Mouse (Mus musculus) kidney, embryonic 14.5 days (tissue): ENCODE data around the gene Src. TPM values are rescaled to one million over a fixed set of nuclear protein-coding genes. Genes with fewer than 3 reads are reported as not detected.

Experiments used
- ATAC-seq: fragments of 200-750 bp; cut with Nextera tagmentation; 2 replicates; pipeline ENCODE4 v1.8.0; 2017; ENCODE audit warnings: moderate number of reproducible peaks, mild to moderate bottlenecking, moderate TSS enrichment, moderate library complexity; ENCODE audit not compliant: low FRiP score, low TSS enrichment
- H3K27ac ChIP-seq: fragments of 300-500 bp; sonication (generic); 2 replicates; pipeline ENCODE4 v1.5.1; 2014; ENCODE audit warnings: low read depth, mild to moderate bottlenecking, low read length, moderate library complexity, mixed read lengths
- H3K27me3 ChIP-seq: fragments of 300-500 bp; sonication (generic); 2 replicates; pipeline ENCODE4 v1.6.1; 2014; ENCODE audit warnings: mild to moderate bottlenecking, low read length; ENCODE audit not compliant: control insufficient read depth, insufficient read depth
- H3K36me3 ChIP-seq: fragments of 300-500 bp; sonication (generic); 2 replicates; pipeline ENCODE4 v1.6.1; 2014; ENCODE audit warnings: low read length, mixed read lengths; ENCODE audit not compliant: control insufficient read depth, insufficient read depth
- H3K4me1 ChIP-seq: fragments of 300-500 bp; sonication (generic); 2 replicates; pipeline ENCODE4 v1.6.1; 2014; ENCODE audit warnings: low read length, mixed read lengths; ENCODE audit not compliant: control insufficient read depth, insufficient read depth
- H3K4me2 ChIP-seq: fragments of 300-500 bp; sonication (generic); replicated peaks from 2 replicates; pipeline ENCODE4 v1.6.1; 2014; ENCODE audit warnings: low read depth, mild to moderate bottlenecking, low read length
- H3K4me3 ChIP-seq: fragments of 300-500 bp; sonication (generic); 2 replicates; pipeline ENCODE4 v1.5.1; 2014; ENCODE audit warnings: mild to moderate bottlenecking, low read length
- H3K9ac ChIP-seq: fragments of 300-500 bp; sonication (generic); 2 replicates; pipeline ENCODE4 v1.6.1; 2014; ENCODE audit warnings: low read depth, mild to moderate bottlenecking, low read length, moderate library complexity
- H3K9me3 ChIP-seq: fragments of 300-500 bp; sonication (generic); 2 replicates; pipeline ENCODE4 v1.6.1; 2016; ENCODE audit warnings: low read length; ENCODE audit not compliant: control insufficient read depth
- WGBS: fragments of 180-500 bp; shearing (Covaris S2); extraction: QIAGEN DNeasy Blood & Tissue Kit; methylation state at CpG from one replicate; pipeline ENCODE4 v1.1.7; 2014; 5-methylcytosine and 5-hydroxymethylcytosine counted together
- polyA plus RNA-seq: library from polyadenylated mRNA; unstranded; fragments of >200 nt; fragmentation: Nextera tagmentation; extraction: Ambion mirVana; gene quantifications from 2 replicates; pipeline ENCODE4 v1.2.1, GENCODE M21; 2014

Gene Src
- polyA plus RNA-seq, 1 experiment from 2014 or later, result 13.5 TPM

- Histone ChIP-seq H3K27me3 (no peaks in the 10 kb centered on the region), H3K4me2 (no peak overlapping the region), H3K9ac (peak overlapping the region; percentile 14), H3K9me3 (no peaks in the 10 kb centered on the region), H3K4me1 (peaks cover 45% of the 10 kb centered on the region), H3K4me3 (no peak overlapping the region), H3K36me3 (peaks cover 58% of the 10 kb centered on the region), H3K27ac (peak overlapping the region; percentile 93)
- WGBS, result 41% methylated on average over 20 of the region's 20 CpGs
- ATAC-seq, result 0 out of 2 replicates have a peak, but pooled peaks have one; percentile 2
These were observed 44.8 kb downstream of the Src start for GRCm38 (mm10) chr2:157462776-157463710.

DNA sequence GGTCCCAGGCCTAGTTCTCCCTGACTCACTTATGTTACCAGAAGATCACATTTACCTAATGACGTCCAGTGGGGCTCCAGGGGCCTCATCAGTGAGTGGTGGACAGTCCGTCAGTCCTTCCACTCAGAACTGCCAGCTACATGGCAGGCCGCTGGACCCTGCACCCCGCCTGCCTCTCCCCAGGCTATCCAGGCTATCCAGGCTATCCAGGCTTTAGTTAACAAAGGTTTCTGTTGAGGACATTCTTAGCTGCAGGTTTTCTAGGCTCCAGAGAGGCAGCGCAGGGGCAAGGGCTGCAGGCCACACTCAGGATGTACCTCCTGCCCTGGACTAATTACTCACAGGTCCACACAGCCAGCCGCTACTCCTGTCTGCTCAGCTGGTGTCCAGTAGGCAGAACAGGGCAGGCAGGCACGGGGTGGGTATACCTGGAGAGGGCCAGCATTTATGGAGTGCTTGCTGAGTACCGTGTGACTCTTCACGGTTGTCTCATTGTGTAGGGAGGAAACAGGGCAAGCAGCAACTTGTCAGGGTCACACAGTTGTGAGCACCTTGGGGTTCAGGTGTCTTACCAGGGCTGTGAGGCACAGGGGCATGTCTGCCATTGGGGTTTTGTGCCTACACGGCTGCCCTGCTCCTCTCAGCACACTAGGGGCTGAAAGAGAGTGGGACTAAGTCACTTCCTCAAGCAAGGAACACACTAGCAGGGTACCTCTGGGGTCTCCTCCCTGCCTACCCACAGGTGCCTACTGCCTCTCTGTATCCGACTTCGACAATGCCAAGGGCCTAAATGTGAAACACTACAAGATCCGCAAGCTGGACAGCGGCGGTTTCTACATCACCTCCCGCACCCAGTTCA, 45.9 kb downstream of the Src start:
- 31% methylated on average over 16 of the region's 16 CpGs for WGBS
- peak; percentile 5; the same call in 1 of the 2 replicates for ATAC-seq
- H3K27ac ChIP-seq, result peak overlapping the region; percentile 93
- peak overlapping the region; percentile 29 for H3K4me2 ChIP-seq
- peaks cover 44% of the 10 kb centered on the region for H3K4me1 ChIP-seq
- H3K9me3 ChIP-seq, result no peaks in the 10 kb centered on the region
- H3K9ac ChIP-seq, result peak overlapping the region; percentile 51; the same call in 1 of the 2 replicates
- peaks cover 65% of the 10 kb centered on the region for H3K36me3 ChIP-seq
- no peaks in the 10 kb centered on the region for H3K27me3 ChIP-seq
- H3K4me3 ChIP-seq, result no peak overlapping the region; the same call in 1 of the 2 replicates

DNA sequence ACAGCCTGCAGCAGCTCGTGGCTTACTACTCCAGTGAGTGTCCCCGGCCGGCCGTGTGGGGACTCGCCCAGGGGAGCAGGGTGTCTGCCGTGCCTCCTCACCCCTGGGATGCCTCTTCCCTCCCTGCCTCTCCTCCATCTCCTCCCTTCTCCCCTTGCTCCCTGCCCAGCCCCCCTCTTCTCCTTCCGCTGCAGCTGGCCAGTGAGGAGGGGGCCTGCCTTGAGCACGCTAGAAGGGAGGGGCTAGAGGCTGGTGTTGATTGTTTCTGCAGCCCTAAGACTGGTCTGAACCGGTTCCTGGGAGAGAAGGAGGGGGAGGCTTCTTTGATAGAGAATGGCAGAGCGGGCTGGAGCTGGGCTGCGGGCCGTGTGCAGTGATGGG, 46.5 kb downstream of the Src start:
- Histone ChIP-seq H3K27ac (peak overlapping the region; percentile 93), H3K4me2 (peak overlapping the region; percentile 29), H3K9ac (peak overlapping the region; percentile 51; the same call in 1 of the 2 replicates), H3K4me1 (peaks cover 44% of the 10 kb centered on the region), H3K9me3 (no peaks in the 10 kb centered on the region), H3K27me3 (no peaks in the 10 kb centered on the region), H3K36me3 (peaks cover 70% of the 10 kb centered on the region), H3K4me3 (no peak overlapping the region; the same call in 1 of the 2 replicates)
- 5% methylated on average over 11 of the region's 12 CpGs for WGBS
- ATAC-seq, result peak; percentile 92

DNA sequence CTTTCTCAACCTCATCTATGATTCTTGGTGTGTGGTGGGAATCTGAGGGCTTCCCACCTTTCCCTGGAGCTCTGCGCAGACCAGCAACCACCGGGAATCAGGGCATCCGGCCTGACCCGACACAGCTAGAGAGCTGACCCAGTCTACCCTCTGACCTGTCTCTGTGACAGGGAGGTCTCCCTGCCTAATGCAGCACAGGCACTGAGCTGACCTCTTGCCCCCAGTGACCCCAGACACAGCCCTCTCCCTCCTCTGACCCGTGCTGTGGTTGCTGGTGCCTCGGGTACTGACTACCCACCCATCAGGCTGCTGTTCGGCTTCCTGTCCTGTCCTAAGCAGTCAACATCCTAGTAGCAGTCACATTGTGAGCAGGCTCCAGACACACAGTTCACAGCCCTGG, 48.6 kb downstream of the Src start:
- Histone ChIP-seq H3K36me3 (peaks cover 70% of the 10 kb centered on the region), H3K4me1 (peaks cover 42% of the 10 kb centered on the region)
- 47% methylated on average over 7 of the region's 7 CpGs for WGBS

GRCm38 (mm10) chr2:157468130-157468796, 50.0 kb downstream of the Src start:
- Histone ChIP-seq H3K4me1 (peaks cover 33% of the 10 kb centered on the region), H3K4me3 (no peak overlapping the region), H3K27me3 (no peaks in the 10 kb centered on the region), H3K9ac (no peak overlapping the region), H3K4me2 (no peak overlapping the region), H3K27ac (no peak overlapping the region), H3K9me3 (no peaks in the 10 kb centered on the region), H3K36me3 (peaks cover 56% of the 10 kb centered on the region)
- WGBS, result 73% methylated on average over 8 of the region's 8 CpGs
- ATAC-seq, result no peak

More for the DNA sequence above, 48.6 kb downstream of the Src start:
- Histone ChIP-seq H3K9ac (no peak overlapping the region), H3K4me3 (no peak overlapping the region), H3K9me3 (no peaks in the 10 kb centered on the region), H3K27ac (no peak overlapping the region), H3K27me3 (no peaks in the 10 kb centered on the region), H3K4me2 (no peak overlapping the region)
- ATAC-seq, result no peak

GRCm38 (mm10) chr2:157471292-157471691, 53.0 kb downstream of the Src start:
- no peak for ATAC-seq
- H3K27me3 ChIP-seq, result no peaks in the 10 kb centered on the region
- H3K9ac ChIP-seq, result no peak overlapping the region
- H3K9me3 ChIP-seq, result no peaks in the 10 kb centered on the region
- WGBS, result 80% methylated on average over 7 of the region's 7 CpGs
- H3K4me1 ChIP-seq, result peaks cover 27% of the 10 kb centered on the region
- peaks cover 45% of the 10 kb centered on the region for H3K36me3 ChIP-seq
- no peak overlapping the region for H3K4me2 ChIP-seq
- H3K27ac ChIP-seq, result no peak overlapping the region
- H3K4me3 ChIP-seq, result no peak overlapping the region

DNA sequence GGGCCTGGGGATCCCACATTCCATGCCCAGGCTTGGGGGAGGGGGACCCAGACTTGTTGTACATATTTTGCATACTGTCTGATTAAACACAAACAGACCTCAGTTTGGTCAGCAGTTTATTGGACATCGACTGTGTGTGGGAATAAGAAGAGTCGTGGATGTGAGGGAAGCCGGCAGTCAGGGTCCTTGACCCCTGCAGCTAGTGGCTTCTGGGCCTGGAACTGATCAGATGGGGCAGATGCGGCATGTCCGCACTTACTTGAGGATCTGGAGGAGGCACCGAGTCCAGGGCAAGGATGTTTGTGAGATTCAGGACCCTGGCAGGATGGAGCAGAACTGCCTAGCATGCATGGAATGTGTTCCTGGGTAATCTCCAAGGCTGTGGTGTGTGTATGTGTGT, 53.5 kb downstream of the Src start:
- Histone ChIP-seq H3K4me3 (no peak overlapping the region), H3K36me3 (peaks cover 41% of the 10 kb centered on the region), H3K9ac (no peak overlapping the region), H3K27me3 (no peaks in the 10 kb centered on the region), H3K9me3 (no peaks in the 10 kb centered on the region), H3K27ac (no peak overlapping the region), H3K4me1 (peaks cover 27% of the 10 kb centered on the region), H3K4me2 (no peak overlapping the region)
- WGBS, result 52% methylated on average over 6 of the region's 6 CpGs
- no peak for ATAC-seq

DNA sequence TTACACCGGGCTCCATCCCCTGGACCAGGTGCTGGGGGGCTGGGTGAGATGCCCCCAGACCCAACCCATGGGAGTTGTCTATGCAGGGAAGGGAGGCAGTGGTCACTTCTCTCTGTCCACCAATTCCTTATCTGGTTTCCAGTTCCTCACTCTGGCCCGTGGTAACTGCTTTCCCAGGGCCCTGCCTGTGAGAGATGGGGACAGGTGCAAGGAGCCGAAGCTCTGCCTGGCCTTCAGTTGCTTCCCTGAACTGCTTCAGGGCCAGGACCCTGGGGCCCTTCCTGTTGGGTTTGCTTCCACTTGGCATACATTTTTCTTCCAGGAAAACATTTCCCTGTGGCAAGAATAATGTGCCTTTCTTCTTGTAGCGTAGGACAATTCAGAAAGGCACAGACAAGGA, 54.2 kb downstream of the Src start:
- Histone ChIP-seq H3K27me3 (no peaks in the 10 kb centered on the region), H3K36me3 (peaks cover 33% of the 10 kb centered on the region), H3K4me1 (peaks cover 27% of the 10 kb centered on the region), H3K27ac (peak overlapping the region; percentile 24; the same call in 1 of the 2 replicates), H3K9ac (no peak overlapping the region), H3K4me3 (no peak overlapping the region), H3K4me2 (no peak overlapping the region), H3K9me3 (no peaks in the 10 kb centered on the region)
- WGBS, result 61% methylated on average over 4 of the region's 4 CpGs
- no peak for ATAC-seq
